Mouse (Mus musculus) testis, adult 2 months (tissue): Measurements from ENCODE around the gene Tnfrsf25.

ENCODE experiments used
- CTCF ChIP-seq: fragments of 200-500 bp; IDR thresholded peaks from 2 replicates; pipeline ENCODE4 v1.5.1; 2012; ENCODE audit warnings: low read depth, mild to moderate bottlenecking, inconsistent platforms, low read length, moderate library complexity; ENCODE audit not compliant: control insufficient read depth, insufficient read depth, insufficient replicate concordance
- POLR2A ChIP-seq: fragments of 200-500 bp; IDR thresholded peaks from 2 replicates; pipeline ENCODE4 v1.6.1; 2012; ENCODE audit warnings: low read depth, mild to moderate bottlenecking, inconsistent platforms, low read length, moderate library complexity; ENCODE audit not compliant: control insufficient read depth

- TF ChIP-seq CTCF (no peak), POLR2A (no peak)
These were observed 35.8 kb upstream of the Tnfrsf25 start for GRCm38 (mm10) chr4:152079931-152080330.
